Mouse (Mus musculus) heart, adult 2 months (tissue): ENCODE data around the gene Tfeb.

Source experiments
- CTCF ChIP-seq: fragments of 200-600 bp; IDR thresholded peaks from 2 replicates; pipeline ENCODE4 v1.8.1; 2022; ENCODE audit warnings: antibody characterized with exemption, mild to moderate bottlenecking, moderate library complexity
- POLR2A ChIP-seq: fragments of 200-500 bp; IDR thresholded peaks from 2 replicates; pipeline ENCODE4 v1.6.1; 2011; ENCODE audit warnings: mild to moderate bottlenecking, low read depth, low read length, control low read depth; ENCODE audit not compliant: insufficient read depth

DNA sequence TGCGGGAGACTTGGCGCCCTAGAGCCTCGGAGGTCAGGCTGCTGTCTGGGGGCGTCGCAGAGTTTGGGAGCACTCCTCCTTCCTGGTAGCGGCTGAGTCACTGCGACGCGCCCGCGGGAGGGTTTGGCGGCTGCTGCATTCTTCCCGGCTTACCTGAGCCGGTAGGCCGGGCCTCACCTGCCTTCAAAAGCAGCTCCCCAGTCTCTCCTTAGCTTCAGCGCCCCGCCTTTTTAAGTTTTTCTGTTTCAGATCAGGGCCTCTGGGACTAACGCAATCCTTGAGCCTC is 97.6 kb downstream of the Tfeb start, which contains the start of gene Mdfi:
- TF ChIP-seq POLR2A = no peak
- TF ChIP-seq CTCF = no peak
